Mouse (Mus musculus) urinary bladder, postnatal 36 days (tissue): ENCODE measurements around the gene Gm45234.
"Not testable (repeated sequence)": the region's sequence is repeated elsewhere in the genome, so short reads cannot be mapped to it uniquely, and the experiment has no call there.

ENCODE experiments used
- DNase-seq, 2 experiments: peaks; one replicate each; pipeline ENCODE4 v3.0.0; 2022; ENCODE audit warnings: low spot score in 2 of 2, mixed read lengths in 1 of 2

Gm45234 gene

GRCm38 (mm10) chr6:124755831-124756595 is at the start of gene Gm45234, which contains the start of gene Atn1:
Gene Gm45234 (minus strand): TSS chr6:124756021.
Gene Atn1 (minus strand): TSS chr6:124756524.
- peak; percentile 64 to 76 for DNase-seq

- no peak for DNase-seq
These were observed 48.5 kb upstream of the Gm45234 start for GRCm38 (mm10) chr6:124804341-124804740.

GRCm38 (mm10) chr6:124803691-124804090 is 47.9 kb upstream of the Gm45234 start:
- not testable (repeated sequence) for DNase-seq

- DNase-seq, result no peak
These were observed 47.2 kb upstream of the Gm45234 start for GRCm38 (mm10) chr6:124803061-124803460.

GRCm38 (mm10) chr6:124802400-124802799 is 46.6 kb upstream of the Gm45234 start:
- DNase-seq, result not testable (repeated sequence)

- DNase-seq, result no peak
These were observed 40.4 kb upstream of the Gm45234 start for GRCm38 (mm10) chr6:124796200-124796599.

- DNase-seq, result no peak
These were observed 40.0 kb upstream of the Gm45234 start for GRCm38 (mm10) chr6:124795781-124796180.

- no peak for DNase-seq
These were observed 36.1 kb upstream of the Gm45234 start for GRCm38 (mm10) chr6:124791911-124792310.

- no peak for DNase-seq
These were observed 34.3 kb upstream of the Gm45234 start for GRCm38 (mm10) chr6:124790121-124790520.

GRCm38 (mm10) chr6:124789519-124789918 is 33.7 kb upstream of the Gm45234 start:
- DNase-seq, result no peak

- DNase-seq, result no peak
These were observed 31.9 kb upstream of the Gm45234 start for GRCm38 (mm10) chr6:124787722-124788121.

- no peak for DNase-seq
These were observed 31.1 kb upstream of the Gm45234 start for GRCm38 (mm10) chr6:124786756-124787420.

GRCm38 (mm10) chr6:124782436-124782835 is 26.6 kb upstream of the Gm45234 start:
- DNase-seq, result no peak

- DNase-seq, result no peak
These were observed 25.1 kb upstream of the Gm45234 start for GRCm38 (mm10) chr6:124780917-124781316.

- no peak for DNase-seq
These were observed 24.2 kb upstream of the Gm45234 start for GRCm38 (mm10) chr6:124779984-124780416.

GRCm38 (mm10) chr6:124779222-124779983 is 23.6 kb upstream of the Gm45234 start, which contains the start of gene Lrrc23:
Gene Lrrc23 (minus strand): TSS chr6:124779727.
- no peak for DNase-seq

GRCm38 (mm10) chr6:124770511-124770910 is 14.7 kb upstream of the Gm45234 start:
- no peak for DNase-seq

- no peak for DNase-seq
These were observed 14.2 kb upstream of the Gm45234 start for GRCm38 (mm10) chr6:124770013-124770412.

- DNase-seq, result no peak
These were observed 13.4 kb upstream of the Gm45234 start, which contains the start of gene Eno2 for GRCm38 (mm10) chr6:124769101-124769765. Gene Eno2 (minus strand): TSS chr6:124769673.

GRCm38 (mm10) chr6:124768704-124769044 is 12.9 kb upstream of the Gm45234 start:
- DNase-seq, result no peak

- peak in 1 of 2 experiments; percentile 16 for DNase-seq
These were observed 12.3 kb upstream of the Gm45234 start for GRCm38 (mm10) chr6:124767920-124768703.
